Mouse (Mus musculus) ES-Bruce4 (cell line): ENCODE measurements around the gene Suv39h2.

ENCODE experiments used
- EP300 ChIP-seq: IDR thresholded peaks from 2 replicates; pipeline ENCODE4 v1.6.1; 2011; ENCODE audit warnings: low read depth, low read length; ENCODE audit not compliant: insufficient read depth
- POLR2A ChIP-seq: IDR thresholded peaks from one replicate; pipeline ENCODE4 v1.8.1; 2011; ENCODE audit warnings: low read length; ENCODE audit not compliant: insufficient read depth

GRCm38 (mm10) chr2:3418883-3419431 is 55.9 kb downstream of the Suv39h2 start:
- no peak for TF ChIP-seq POLR2A
- TF ChIP-seq EP300 = no peak
